Mouse (Mus musculus) bone marrow, adult 2 months (tissue): ENCODE measurements at regions not wholly inside any gene's neighbourhood (a gene's known extent, or its start where the extent isn't known, plus 50 kb on each side); places are given as distances from the start of the nearest gene placed in this dataset.
"Not testable (repeated sequence)": the region's sequence is repeated elsewhere in the genome, so short reads cannot be mapped to it uniquely, and the experiment has no call there.

Experiments
- CTCF ChIP-seq: fragments of 200-500 bp; IDR thresholded peaks from 2 replicates; pipeline ENCODE4 v1.5.1; 2011; ENCODE audit warnings: low read length, control low read depth; ENCODE audit not compliant: control insufficient read depth, insufficient read depth
- POLR2A ChIP-seq: fragments of 200-500 bp; IDR thresholded peaks from 2 replicates; pipeline ENCODE4 v1.6.1; 2011; ENCODE audit warnings: low read depth, mild to moderate bottlenecking, control low read depth, low read length, borderline replicate concordance; ENCODE audit not compliant: control insufficient read depth

DNA sequence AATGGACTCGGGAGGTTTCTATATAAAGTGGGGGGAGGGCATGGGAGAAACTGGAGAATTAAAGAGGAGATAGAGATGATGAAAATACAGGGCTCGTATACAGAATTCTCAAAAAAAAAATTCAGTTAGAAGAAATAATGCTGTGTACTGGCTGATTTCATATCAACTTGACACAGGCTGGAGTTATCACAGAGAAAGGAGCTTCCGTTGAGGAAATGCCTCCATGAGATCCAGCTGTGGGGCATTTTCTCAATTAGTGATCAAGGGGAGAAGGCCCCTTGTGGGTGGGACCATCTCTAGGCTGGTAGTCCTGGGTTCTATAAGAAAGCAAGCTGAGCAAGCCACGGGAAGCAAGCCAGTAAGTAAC is 248.4 kb downstream of the Dhx15 start:
- TF ChIP-seq CTCF, POLR2A: not testable (repeated sequence)
